Mouse (Mus musculus) hindbrain, embryonic 12.5 days (tissue): ENCODE measurements around the gene Elovl1. TPM values are rescaled to one million over a fixed set of nuclear protein-coding genes. Genes with fewer than 3 reads are reported as not detected.

Source experiments
- polyA plus RNA-seq: library from polyadenylated mRNA; unstranded; fragments of >200 nt; fragmentation: Nextera tagmentation; extraction: Ambion mirVana; gene quantifications from 2 replicates; pipeline ENCODE4 v1.2.1, GENCODE M21; 2016

Gene Elovl1
- polyA plus RNA-seq, 1 experiment from 2014 or later = 41.7 TPM

Other genes with a start within 250 kb of the Elovl1 start
- gene Kdm4a, start 248.1 kb upstream of the Elovl1 start, polyA plus RNA-seq = 60.7 and 67.2 TPM in 2 replicates
- gene Ptprf, start 136.7 kb upstream of the Elovl1 start, polyA plus RNA-seq = 131 and 137 TPM in 2 replicates
- 11.5 and 13.6 TPM in 2 replicates for gene Szt2, start 18.8 kb upstream of the Elovl1 start, polyA plus RNA-seq
- gene Med8, start 18.8 kb upstream of the Elovl1 start, polyA plus RNA-seq = 125 and 131 TPM in 2 replicates
- gene Cdc20, start 9.3 kb downstream of the Elovl1 start, polyA plus RNA-seq = 151 and 168 TPM in 2 replicates
- gene Mpl, start 29.4 kb downstream of the Elovl1 start, polyA plus RNA-seq = 0.53 and 0.56 TPM in 2 replicates
- 19.0 and 21.1 TPM in 2 replicates for gene Tie1, start 62.0 kb downstream of the Elovl1 start, polyA plus RNA-seq
- gene 2610528J11Rik, start 98.9 kb downstream of the Elovl1 start, polyA plus RNA-seq = 0.50 and 1.2 TPM in 2 replicates
- gene Tmem125, start 116.0 kb downstream of the Elovl1 start, polyA plus RNA-seq = 0.72 and 0.81 TPM in 2 replicates
- 1.7 TPM in 2 replicates for gene Cfap57, start 192.7 kb downstream of the Elovl1 start, polyA plus RNA-seq
- 151 and 160 TPM in 2 replicates for gene Ebna1bp2, start 192.7 kb downstream of the Elovl1 start, polyA plus RNA-seq
- gene Olfr62, start 230.9 kb downstream of the Elovl1 start, polyA plus RNA-seq = not detected in 2 replicates